Mouse (Mus musculus) retina, embryonic 14.5 days (tissue): ENCODE measurements around the gene Prom2.

Source experiments
- DNase-seq: peaks from one replicate; pipeline ENCODE4 v3.0.0-alpha.2; 2015; ENCODE audit warnings: low spot score

Prom2 gene

GRCm38 (mm10) chr2:127523950-127524729 lies 17.1 kb downstream of the Prom2 start:
- no peak for DNase-seq

- peak; percentile 59 for DNase-seq
Observed at GRCm38 (mm10) chr2:127522006-127522441, 19.2 kb downstream of the Prom2 start, which contains the start of gene Kcnip3. TSS of gene Kcnip3 (minus strand) at chr2:127522094.

DNA sequence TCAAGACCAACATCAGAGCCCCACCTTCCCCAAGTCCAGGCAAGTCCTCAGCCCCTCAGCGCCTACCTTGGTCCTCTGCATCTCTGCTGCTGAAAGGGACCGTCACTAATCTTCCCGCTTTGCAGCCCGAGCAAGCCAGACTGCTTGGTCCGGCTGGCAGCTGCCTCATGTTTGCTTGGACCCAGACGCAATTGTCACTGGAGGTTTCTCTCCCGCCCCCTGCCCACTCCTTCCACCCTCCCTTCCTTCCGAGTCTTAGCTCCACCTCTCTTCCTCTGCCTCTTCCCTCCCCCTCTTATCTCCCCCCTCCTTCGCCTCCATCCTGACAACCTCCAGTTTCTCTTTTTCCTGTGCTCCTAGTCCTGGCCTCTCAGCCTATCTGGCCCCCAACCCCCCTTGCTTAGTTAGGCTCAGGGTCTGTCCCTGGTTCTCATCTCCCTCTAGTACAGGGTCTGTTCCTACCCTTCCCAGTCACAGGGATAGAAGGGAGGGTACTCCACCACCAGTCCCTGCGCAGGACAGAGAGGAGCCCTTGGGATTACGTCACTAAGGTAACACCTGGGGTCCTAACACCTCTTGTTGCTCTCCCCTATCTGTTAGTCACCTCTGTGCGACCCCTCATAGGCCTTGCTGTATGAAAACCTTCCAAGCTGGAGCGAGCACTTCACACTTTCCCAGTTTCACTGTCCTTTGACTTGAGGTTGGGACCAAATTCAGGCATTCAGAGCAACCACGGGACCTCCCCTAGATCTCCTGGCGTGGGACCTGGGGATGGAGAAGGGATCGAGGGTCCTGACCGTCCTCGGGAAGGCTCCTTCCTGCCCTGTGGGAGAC lies 19.9 kb downstream of the Prom2 start:
- DNase-seq: peak; percentile 62

DNA sequence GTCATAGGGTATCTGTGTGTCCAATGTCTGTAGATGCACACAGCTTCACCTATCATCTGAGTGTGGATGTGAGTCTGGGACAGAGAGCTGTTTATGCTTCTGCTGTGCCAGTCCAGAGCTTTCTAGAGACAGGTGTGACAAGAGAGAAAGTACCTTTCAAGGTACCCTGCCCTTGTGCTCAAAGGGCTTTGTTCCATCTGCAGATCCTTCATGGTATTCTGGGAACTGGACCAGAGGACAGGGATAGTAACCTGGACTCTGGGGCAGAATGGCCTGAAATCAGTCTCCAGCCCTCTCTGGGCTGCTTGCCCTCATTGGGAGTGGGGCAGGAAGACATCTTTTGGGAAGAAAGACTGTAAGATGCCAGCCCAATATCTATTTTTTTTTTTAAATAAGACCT lies 21.1 kb downstream of the Prom2 start:
- DNase-seq: no peak

- no peak for DNase-seq
Observed at GRCm38 (mm10) chr2:127519308-127519707, 22.0 kb downstream of the Prom2 start.

DNA sequence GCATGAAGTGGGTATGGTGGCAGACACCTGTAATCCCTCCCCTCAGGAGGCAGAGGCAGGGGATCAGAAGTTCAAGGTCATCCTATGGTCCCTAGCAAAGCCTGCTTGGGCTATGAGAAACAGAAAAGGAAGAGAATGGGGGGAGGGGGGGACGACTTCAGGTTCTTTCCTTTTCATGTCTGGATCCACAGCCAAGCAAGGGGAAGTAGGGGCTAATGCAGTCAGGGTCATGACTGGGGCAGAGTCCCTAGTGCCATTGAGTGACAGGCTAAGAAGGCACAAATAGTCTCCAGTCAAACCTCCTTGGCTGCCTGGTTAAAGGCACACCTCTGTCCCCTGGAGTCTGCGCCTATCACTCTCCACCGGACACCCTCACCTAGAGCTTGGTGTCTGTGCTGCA lies 22.4 kb downstream of the Prom2 start:
- DNase-seq: no peak

DNA sequence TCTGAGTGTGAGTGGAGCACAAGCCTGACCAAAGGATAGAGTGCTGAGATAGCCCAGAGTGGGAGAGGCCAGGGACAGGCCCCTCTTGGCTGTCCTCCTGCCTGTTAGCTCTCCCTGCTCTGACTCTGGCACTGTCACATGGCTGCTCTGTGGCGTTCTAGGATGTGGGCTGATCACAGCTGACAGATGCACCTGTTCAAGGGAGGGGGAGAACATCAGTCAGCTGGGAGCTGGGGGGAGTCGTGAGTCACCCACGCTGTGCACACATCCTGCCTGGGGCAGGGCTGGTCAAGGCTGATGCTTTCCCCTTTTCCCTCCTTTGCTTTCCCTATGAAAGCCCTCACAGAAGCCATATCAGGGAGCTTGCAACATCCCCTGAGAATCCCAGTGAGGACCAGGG lies 23.0 kb downstream of the Prom2 start:
- no peak for DNase-seq

GRCm38 (mm10) chr2:127517081-127517480 lies 24.2 kb downstream of the Prom2 start:
- DNase-seq: no peak

DNA sequence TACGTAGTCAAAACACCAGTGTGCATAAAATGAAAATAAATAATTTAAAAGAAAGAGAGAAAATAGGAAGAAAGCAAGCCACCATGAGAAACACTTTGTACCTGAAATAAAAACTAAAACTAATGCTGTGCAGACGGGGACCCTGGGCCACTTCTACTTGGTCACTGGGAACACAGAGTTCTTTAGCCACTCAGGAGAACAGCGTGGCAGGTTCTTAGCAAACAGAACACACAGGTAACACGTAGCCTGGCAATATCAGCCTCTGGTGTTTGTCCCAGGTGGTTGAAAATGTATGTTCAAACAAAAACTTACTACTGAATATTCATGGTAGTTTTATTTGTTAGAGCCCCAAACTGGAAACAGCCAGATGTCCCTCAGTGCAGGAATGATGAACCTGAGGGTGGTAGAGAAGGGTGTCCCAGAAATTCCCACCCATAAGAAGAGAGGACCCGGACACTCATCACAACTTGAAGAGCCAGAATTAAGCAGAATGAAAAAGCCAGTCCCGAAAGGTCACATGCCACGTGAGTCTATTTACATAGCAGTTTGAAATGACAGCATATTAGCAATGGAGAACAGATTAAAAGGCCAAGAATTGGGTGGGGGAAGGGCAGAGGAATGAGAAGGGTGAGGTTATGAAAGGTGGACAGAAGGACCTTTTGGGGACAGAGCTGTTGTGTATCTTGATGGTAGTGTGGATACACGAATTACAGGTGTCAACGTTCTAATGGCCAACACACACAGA lies 26.7 kb downstream of the Prom2 start:
- no peak for DNase-seq

GRCm38 (mm10) chr2:127513244-127513643 lies 28.0 kb downstream of the Prom2 start:
- DNase-seq: peak; percentile 54

GRCm38 (mm10) chr2:127511426-127511825 lies 29.8 kb downstream of the Prom2 start:
- no peak for DNase-seq

DNA sequence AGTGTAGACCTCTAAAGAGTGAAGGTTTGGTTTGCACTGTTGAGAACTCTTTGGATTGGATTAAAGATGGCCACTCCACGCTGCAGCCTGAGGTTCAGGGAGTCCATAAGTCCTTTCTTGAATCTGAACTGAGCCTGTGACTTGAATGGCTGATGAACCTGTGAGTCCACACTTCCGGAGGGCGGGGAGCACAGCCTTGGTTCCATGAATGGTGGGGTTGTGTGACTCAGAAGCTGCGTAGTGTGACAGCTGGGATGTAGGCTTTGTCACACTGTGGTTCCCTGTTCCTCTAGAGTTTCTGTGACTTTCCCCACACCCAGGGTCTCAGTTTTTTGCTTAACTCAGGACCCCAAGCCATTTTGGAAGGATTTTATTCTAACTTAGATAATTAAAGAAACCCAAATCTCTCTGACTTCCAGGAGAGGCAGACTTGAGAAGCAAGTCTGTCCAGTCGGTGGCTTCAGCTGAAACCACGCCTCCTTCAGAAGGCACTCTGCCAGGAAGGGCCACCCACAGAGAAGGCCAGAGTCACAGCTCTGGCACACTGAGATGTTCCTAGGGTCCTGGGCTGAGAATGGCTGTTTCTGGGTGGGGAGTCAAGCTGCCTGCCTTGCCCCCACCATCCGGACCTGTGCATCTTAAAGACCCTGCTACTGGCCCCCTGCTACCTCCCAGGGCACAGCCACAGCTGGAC lies 33.2 kb downstream of the Prom2 start:
- DNase-seq: no peak

GRCm38 (mm10) chr2:127507077-127507774 lies 34.0 kb downstream of the Prom2 start:
- peak; percentile 93 for DNase-seq

DNA sequence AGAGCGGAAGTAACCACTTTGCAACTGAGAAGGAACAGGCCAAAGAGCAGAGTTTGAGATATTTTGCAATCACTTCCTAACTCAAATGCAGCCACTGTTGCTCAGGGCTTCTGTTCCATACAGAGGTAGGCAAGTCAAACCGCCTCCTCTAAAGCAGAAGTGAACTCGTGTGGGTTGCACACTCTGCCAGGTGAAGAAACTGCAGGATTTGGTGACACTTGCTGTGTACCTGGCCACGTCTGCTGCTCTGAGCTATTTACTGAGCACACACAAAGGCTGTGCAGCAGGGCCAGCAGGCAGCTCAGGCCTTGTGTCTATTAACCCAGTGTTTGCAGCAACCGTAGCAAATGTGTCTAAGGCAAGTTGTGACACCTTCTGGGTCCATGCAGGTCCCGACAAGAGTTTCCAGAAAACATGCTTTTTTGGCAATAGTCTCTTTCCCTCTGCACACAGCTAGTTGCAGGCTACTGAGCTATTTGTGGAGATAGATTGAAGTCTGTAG lies 35.1 kb downstream of the Prom2 start:
- no peak for DNase-seq

GRCm38 (mm10) chr2:127505196-127505595 lies 36.1 kb downstream of the Prom2 start:
- DNase-seq: no peak

- no peak for DNase-seq
Observed at GRCm38 (mm10) chr2:127503751-127504549, 37.3 kb downstream of the Prom2 start.

DNA sequence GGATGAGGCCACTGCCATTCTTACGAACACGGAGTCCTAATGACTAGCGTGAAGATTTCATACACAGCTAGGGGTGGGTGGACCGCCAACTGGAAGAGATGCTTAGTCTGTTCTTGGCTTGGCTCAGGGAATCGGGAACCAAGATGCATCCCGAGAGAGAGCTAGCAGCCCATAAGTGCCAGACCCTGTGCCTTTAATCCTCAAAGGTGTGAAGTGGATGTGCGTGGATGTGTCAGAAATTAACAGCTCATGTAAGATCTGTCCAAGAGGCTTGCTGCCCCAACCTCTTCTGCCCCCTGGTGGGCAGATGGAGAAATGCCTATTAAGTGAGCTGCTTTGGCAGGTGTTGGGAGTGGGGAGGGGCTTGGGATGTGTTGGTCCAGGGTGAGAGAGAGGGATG lies 40.2 kb downstream of the Prom2 start:
- DNase-seq: peak; percentile 71

- no peak for DNase-seq
Observed at GRCm38 (mm10) chr2:127498750-127499149, 42.5 kb downstream of the Prom2 start.

DNA sequence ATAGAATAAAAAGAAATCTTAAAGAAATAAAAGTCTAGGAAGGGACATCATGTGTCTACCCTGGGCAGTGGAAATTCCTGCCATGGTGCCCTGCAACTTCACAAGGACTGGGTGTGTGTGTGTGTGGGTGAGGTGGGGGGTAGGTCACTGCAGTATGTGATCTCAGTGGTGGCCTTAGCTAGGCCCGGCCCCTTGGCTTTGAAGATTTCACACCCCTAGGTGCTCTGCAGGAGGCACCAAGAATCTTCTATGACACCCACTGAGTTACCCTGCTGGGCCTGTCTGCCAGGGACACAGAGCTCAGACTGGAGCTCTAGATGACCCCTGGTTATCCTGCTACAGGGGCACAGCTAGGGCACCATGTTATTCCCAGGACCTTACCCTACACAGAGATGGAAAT lies 44.9 kb downstream of the Prom2 start:
- no peak for DNase-seq
